Mouse (Mus musculus) kidney, postnatal 36 days (tissue): Measurements from ENCODE around the gene Tbl2.

Source experiments
- DNase-seq, 2 experiments: peaks; one replicate each; pipeline ENCODE4 v3.0.0; 2021 to 2022; ENCODE audit warnings: mixed read lengths in 2 of 2

Tbl2 gene

DNA sequence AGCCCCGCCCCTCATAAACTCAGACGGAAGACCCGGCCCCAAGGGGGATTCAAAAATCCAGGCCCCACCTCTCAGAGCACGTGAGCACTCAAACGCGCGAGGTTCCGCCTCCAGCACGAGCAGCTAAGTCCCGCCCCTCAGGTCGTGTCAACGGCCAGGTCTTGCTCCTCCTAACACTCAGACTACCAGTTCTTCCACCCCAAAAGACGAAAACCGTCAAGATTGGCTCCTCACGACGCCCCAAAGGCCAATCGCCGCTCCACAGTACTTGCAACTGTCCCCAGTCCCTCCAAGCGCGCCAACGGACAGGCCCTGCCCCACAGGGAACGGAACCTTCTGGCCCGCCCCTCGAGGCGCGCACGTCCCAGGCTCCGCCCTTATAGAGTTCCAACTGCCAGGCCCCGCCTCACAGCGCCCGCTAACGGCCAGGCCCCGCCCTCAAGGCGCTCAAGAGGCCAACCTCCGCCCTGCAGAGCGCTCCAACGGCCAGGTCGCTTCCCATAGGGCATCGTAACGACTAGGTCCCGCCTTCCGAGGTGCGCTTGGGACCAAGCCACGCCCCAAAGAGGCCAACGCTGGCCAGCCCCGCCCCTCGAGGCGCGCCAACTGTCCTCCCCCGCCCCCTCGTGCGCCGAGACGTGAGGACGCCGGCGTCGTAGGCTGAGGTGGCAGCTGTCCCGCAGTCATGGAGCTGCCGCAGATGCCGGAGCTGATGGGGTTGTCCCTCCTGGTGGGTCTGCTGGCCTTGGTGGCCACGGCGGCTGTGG, at the start of gene Tbl2:
Gene Tbl2 (plus strand): TSS at position 605 of the 767 bp plus-strand sequence.
- peak; percentile 99 for DNase-seq

DNA sequence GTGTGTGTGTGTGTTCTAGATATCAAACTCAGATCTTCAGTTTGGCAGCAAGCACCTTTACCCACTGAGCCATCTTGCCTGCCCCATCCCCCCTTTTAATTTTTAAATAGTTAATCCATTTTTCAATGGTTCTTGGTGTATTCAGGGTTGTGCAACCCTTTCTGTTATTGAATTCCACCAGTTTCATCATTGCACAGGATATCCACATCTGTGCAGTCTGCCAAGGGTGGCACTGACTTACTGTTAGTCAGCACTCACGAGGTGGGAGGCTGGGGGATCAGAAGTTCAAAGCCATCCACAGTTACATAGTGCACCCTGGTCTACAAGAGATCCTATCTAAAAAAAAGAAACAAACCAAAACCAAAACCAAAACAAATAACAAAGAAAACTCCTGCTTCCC, 48.5 kb upstream of the Tbl2 start:
- no peak for DNase-seq

DNA sequence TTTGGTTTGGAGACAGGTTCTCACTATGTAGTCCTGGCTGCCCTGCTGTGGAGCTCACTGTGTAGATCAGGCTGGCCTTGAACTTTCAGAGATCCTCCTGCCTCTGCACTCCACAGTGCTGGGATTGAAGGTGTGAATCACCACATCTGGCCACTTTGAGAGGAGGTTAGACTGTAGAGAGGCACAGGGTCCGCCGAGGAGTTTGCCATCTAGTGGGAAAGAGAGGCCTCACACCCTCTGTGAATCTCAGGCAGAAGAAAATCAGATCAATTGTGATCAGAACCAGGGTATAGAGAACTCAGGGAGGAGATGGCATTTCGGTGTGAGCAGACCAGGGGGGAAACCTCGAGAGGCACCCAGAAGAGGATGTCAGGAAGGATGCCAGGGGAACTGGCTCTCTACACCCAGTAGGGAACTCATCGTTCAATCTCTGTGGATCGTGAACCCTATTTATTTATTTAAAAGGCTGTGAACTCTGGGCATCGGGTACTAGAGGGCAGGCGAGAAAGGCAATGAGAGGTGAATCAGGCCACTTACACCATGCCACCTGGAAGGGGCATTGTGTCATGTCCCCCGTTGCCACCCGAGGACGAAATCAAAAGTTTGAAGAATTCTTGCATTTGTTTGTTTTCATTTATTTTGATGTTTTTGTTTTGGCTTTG, 45.3 kb upstream of the Tbl2 start:
- DNase-seq, result peak in 1 of 2 experiments; percentile 65

DNA sequence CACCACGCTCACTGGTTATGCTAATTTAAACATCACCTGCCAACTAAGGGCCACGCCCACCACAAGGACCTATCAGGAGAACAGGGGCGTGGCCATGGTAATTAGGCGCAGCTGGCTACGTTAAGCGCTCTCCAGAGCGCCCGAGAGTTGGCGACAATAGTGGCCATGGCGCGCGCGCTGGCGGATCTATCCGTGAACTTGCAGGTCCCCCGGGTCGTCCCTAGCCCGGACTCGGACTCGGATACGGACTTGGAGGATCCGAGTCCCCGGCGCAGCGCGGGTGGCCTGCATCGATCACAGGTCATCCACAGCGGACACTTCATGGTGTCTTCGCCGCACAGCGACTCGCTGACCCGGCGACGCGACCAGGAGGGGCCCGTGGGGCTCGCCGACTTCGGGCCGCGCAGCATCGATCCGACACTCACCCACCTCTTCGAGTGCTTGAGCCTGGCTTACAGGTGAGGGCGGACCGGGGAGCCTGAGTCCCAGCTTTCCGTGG, 42.6 kb upstream of the Tbl2 start:
- peak; percentile 95 to 96 for DNase-seq

DNA sequence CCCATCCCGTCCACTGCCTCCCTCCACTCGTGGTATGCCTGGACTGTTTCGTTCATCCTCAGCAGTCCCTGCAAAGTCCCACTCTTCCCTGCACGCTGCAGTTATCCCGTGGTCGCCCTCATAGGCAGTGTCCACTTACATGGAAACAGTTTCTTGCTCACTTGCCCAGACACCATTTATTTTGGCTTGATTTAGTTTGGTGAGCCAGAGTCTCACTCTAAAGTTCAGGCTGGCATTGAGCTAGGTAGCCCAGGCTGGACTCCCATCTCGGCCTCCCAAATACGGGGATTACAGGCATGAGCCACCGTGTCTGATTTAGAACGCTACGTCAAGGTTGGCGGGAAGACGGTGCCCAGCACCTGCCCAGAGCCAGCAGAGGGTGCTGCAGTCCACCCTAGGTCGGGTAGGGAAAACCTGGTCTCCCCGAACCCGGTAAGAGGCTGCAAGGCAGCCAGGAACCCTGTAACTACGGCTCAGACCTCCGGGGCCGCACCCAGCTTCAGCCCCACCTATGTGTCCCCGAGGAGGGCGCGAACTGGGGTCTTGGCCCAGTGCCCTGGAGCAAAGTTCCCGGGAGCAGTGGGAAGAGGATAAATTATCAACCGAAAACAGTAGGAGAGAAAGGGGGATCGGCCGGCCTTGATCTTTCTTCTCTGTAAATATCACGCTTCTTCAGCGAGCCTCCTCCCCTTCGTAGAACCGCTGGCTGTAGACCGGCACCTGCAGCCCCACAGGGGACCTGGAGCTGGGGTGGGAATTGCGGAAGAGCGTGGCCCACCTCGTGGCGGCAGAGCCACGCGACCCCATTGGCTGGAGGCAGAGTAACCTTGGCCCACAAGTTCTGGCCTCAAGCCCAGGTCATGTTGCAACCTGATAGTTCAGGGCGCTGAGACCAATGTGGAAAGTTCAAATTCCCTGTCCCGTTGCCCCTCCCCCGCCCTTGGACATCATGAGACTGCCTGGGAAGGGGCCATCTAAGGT, 41.6 kb upstream of the Tbl2 start:
- peak; percentile 96 for DNase-seq

DNA sequence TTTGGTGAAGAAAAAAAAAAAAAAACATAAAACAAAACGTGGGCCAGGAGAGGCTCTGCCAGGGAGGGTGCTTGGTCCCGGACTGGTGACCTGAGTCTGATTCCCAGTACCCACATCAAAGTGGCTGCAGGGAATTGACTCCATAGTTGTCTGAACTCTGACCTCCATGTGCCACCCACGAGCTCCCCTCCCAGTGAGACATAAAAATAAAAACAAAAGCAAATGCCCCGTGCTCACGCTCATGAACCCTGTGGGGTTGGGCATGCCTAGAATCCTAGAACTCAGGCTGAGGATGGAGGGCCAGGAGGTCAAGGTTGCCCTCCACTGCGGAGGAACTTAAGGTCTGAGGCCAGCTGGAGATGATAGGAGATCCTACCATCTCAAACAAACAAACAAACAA, 40.4 kb upstream of the Tbl2 start:
- peak; percentile 56 to 67 for DNase-seq

DNA sequence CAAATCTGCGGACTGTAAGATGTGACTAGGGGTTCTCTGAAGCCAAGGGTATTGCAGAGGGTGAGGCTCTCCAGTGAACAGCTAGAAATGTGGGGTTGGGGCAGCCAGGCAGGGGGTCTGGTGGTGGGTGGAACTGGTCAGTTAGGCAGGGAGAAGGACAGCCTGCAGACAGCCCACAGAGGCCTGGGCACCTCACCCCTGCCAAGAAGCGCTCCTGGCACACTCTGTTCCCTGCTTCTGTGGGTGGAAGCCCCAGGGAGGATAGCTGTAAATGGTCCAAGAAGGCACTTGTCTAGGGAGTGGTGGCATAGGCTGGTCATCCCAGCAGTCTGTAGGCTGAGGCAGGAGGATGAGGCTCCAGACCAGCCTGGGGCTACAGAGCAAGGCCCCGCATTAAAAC, 40.0 kb upstream of the Tbl2 start:
- DNase-seq, result peak; percentile 61 to 63

DNA sequence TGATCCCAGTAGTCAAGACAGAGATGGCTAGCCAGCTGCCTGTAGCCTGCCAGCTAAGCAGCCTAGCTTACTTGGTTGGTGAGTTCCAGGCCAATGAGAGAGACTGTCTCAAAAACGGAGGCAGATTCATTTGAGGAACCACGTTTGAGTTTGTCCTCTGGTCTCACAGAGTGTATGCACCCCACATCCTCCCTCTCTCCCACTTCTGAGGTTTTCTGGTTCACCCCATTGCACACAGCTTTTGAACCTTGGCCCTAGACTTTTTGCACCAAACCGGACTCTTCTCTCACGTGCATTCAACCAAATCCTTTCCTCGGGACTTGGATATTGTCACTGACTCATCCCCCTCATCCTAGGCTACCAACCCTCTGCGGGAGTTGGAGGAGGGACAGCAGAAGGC, 39.5 kb upstream of the Tbl2 start:
- DNase-seq, result peak; percentile 61 to 73

DNA sequence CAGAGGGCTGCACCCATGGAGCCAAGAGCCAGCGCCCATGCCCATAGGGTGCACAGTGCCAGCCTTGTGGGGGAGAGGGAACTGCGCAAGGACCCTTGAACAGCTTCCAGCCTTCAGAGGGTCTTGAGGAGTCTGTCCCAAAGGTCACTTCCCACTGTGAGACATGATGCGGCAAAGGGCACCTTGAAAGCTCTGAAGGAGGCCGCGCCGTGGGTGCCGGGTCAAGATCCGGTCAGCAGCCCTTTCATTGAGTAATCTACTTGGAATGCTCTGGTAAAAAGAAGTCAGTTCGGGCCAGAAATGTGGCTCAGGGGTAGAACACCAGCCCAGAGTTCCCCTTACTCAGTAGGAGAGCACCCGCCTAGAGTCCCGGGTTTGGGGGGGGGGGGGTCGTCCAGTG, 35.7 kb upstream of the Tbl2 start:
- peak; percentile 67 to 72 for DNase-seq

DNA sequence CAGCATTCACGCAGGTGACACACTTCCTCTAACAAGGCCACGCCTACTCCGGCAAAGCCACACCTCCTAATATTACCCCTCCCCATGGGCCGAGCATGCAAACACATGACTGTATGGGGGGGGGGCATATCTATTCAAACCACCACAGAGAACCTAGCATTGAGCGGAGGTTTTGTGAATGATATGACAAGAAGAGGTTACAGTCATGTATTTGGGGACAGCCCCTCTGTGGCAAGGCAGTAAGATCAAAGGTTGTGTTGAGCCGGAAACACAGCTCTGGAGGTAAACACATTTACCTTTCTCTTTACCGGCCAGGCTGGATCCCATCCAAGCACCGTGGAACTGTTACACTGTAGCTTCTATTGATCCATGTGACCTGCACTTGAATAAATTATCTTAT, 34.2 kb upstream of the Tbl2 start:
- peak in 1 of 2 experiments; percentile 19 for DNase-seq

DNA sequence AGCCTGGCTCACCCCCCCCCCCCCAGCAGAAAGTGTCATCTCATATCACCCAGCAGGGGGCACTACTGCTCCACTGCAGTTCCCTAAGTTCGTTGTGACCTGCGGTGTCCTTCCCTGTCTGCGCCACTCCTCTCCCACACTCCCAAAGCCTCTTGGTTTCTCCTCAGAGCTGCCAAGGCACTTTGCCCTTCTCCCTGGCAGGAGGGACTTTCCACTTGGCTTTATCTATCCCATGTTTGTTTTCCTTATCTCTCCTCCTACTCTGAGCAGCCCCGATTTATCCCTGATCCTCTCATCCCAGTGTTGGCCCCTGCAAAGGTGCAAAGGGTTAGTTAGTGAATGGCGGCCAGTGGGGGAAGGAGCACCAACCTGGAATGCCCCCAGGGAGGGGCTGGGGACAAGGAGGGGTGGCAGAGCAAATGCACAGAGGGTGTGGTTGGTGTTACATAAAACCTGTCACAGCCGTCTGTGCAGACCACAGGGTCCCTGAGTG, 30.8 kb upstream of the Tbl2 start:
- DNase-seq, result peak; percentile 69 to 79

DNA sequence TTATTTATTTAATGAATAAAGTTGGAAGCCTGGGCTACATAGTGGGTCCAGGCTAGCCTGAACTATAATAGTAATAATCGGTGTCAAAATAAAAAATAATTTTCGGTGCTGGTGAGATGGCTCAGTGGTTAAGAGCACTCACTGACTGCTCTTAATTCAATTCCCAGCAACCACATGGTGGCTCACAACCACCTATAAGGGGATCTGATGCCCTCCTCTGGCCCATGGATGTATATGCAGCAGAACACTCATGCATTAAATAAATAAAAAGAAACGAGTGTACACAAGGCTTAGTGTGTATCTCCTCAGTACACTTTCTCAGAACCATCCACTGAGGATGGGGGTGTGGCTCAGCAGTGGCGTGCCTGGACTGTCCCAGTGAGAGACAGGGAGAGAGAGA, 28.7 kb upstream of the Tbl2 start:
- no peak for DNase-seq

DNA sequence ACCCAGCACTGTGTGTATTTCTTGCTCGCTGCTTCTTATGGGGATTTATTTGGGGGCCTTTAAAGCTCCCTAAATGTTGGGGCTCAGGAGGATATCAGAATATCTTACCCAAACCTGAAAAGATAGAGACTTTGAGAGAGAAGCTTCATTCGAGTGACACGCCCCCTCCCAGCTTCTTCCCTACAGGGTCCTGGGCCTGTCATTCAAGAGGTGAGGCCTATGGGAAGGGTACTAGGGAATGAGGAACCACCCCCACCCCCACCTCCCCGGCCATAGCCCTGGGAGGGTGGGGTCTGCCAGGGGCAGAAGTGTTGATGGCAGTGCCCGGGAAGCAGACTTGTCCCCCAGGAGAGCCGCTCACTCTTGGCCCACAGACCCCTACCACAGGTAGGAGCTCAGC, 23.3 kb upstream of the Tbl2 start:
- DNase-seq, result no peak

DNA sequence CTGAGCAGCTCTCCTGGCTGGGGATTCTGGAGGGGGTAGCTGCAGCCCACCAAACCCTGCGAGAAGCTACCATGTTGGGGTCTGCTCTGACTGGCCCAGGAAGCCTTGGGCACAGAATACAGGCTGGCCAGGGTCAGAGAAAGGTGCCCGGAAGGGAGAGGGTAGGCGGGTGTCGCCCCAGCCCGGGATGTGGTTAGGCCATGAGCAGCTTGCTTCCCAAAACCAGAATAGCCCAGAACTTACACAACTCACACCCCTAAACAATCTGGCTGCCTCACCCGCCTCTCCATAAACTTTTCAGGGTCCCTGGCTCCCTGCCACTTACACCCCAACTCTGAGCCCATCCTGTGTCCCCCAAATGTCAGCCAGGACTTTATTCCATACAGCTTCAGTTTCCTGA, 21.8 kb upstream of the Tbl2 start:
- no peak for DNase-seq

DNA sequence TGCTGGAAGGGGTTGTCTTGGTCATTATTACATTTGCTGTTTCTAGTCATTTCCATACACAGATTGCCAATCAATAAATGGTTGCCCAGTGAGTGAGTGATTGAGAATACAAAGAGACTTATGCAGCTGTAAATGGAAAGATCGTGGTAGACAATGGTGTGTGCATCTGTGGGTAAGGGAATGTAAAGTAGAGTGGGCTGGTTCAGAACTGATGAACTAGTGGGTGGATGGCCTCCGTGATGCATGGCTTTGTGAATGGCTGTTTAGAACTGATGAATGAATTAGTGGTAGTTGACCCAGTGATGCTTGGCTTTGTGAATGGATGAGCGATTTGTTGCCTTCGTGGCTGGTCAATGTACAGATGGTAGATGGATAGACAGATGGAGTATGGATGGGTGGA, 19.7 kb upstream of the Tbl2 start:
- DNase-seq, result no peak

DNA sequence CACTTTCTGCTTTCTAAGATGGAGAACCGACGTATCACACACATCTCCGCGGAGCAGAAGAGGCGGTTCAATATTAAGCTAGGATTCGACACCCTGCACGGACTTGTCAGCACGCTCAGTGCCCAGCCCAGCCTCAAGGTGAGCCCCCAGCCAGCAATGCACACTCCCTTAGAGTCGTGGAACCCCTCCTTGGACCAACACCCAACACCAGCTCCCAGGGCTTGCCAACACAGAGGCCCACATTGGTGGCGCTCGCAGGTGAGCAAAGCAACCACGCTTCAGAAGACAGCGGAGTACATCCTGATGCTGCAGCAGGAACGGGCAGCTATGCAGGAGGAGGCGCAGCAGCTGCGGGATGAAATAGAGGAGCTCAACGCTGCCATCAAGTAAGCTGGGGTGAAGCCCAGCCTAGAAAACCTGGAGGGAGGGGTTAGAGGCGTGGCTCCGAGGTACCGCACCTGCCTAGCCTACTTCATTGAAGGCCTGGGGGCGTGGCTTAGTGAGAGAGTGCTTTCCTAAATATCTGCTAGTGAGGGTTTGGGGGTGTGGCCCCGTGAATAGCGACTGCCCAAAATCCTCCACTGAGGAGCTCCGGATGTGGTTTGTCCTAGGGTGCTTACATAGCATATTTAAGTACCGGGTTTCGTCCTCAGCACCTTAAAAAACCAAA, 15.6 kb upstream of the Tbl2 start:
- DNase-seq, result peak; percentile 63 to 69

DNA sequence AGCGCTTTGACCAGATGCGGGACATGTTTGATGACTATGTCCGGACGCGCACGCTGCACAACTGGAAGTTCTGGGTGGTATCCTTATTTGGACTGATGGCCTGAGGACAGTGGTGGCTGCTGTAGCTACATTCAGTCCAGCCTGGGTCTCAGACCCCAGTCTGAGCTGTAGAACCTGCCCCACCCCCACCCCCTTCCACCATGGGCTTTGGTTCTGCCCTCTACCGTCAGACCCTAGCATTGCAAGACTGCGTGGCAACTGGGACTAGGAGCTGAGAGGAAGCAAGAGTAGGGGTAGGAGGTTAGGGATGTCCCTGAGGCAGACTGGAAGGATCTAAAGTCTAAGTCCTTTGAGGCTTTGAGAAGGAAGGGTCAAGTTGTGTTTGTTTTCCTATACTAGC, 14.9 kb upstream of the Tbl2 start:
- peak in 1 of 2 experiments; percentile 64 for DNase-seq

DNA sequence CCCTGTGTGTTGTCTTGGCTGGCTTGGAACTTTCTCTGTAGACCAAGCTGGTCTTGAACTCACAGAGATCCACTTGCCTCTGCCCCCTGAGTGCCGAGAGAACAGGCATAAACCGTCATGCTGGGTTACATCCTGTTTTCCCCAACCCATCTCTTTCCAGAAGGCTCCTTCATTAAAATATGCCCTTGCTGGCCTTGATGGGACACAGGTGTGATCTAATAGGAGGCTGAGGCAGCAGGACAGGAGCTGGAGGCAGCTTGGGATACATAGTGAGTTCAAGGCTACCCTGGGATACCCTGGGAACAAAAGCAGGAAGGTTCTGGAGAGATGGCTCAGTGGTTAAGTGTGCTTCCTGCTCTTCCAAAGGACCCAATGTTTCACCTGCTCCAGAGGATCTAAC, 9.6 kb upstream of the Tbl2 start:
- DNase-seq, result no peak

DNA sequence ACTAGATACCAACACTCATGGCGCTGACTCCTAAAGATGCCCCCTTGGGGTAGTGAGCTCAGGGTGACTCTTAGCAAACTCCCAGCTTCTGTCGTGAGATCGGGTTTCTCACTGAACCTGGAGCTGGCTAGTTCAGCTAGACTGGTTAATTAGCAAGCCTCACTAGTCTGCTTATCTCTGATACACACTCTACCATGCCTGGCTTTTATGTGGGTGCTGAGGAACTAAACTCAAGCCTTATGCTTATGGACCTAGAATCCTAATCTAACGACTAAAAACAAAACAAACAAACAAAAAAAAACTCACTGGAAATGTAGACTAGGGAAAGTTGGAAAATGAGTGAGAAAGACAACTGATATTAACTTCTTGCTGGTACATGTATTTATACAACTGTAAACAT, 5.0 kb upstream of the Tbl2 start:
- no peak for DNase-seq

DNA sequence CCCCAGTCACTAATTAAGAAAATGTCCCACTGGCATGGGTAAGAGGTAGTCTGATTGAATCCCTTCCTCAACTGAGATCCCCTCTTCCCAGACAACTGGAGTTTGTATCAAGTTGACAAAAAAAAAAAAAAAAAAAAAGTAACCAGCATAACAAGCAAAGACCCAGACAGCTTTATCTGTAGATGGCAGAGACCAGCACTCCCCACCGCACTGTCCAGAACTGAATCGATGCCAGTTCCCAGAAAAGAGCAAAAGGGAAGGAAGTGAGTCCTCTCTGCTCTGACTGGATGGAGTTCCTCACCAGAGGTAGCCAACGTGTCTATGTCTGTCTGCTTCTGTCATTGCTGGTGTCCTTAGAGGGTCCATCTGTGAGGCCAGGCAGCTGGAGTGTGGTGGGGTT, 3.9 kb upstream of the Tbl2 start:
- no peak for DNase-seq

DNA sequence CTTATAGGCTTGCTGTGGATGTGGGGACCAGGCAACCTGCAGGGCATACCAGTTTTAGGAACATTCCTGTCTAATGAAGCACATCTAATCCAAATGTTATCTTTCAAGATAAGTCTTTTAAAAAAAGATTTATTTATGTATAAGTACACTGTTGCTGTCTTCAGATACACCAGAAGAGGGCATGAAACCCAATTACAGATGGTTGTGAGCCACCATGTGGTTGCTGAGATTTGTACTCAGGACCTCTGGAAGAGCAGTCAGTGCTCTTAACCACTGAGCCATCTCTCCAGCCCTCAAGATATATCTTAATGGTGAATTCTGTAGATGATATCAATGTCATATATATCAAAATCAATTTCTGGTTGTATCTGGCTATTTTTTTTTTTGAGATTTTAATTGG, 3.5 kb upstream of the Tbl2 start:
- DNase-seq, result no peak

DNA sequence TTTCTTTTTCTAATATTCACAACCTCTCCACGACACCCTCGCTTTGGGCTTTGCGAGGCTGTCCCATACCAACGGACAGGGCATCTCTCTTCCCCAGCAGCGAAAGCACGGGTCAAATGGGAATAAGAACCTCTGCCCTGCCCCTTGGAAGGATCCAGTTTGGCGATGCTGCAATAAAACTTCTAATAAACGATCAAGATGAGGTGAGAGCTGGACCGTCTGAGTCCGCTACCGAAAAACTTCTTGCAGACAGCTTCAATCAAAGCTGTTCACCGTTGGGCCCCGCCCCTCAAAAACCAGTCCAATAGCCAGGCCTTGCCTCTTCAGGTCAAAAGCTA, 773 bp upstream of the Tbl2 start:
- DNase-seq, result no peak

DNA sequence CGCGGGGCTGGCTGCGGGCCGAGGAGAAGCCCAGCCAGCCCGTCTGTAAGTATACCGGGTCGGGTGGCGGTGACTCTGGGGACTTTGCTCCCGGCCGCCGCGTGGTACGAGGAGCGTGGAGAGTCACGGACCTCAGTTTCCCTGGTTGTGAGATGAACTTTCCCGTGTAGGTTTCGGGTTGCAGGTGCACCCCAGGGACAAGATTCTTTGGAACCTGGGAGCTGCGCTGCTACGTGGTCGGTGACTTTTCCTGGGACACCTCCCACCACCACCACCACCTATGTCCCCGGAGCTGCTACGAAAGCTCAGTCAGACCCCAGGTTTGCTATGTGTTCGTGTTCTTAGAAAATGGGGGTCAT, 342 bp downstream of the Tbl2 start:
- no peak for DNase-seq
